Mouse (Mus musculus) hindbrain, embryonic 12.5 days (tissue): ENCODE data around the gene Etfrf1. TPM values are rescaled to one million over a fixed set of nuclear protein-coding genes. Genes with fewer than 3 reads are reported as not detected.

ENCODE experiments used
- ATAC-seq: fragments of 200-750 bp; cut with Nextera tagmentation; 2 replicates; pipeline ENCODE4 v1.8.0; 2017; ENCODE audit warnings: moderate TSS enrichment; ENCODE audit not compliant: low FRiP score
- H3K27ac ChIP-seq: fragments of 300-500 bp; sonication (generic); 2 replicates; pipeline ENCODE4 v1.5.1; 2016; ENCODE audit warnings: mild to moderate bottlenecking
- H3K27me3 ChIP-seq: fragments of 300-500 bp; sonication (generic); 2 replicates; pipeline ENCODE4 v1.6.1; 2016; ENCODE audit warnings: mild to moderate bottlenecking
- H3K36me3 ChIP-seq: fragments of 300-500 bp; sonication (generic); 2 replicates; pipeline ENCODE4 v1.6.1; 2016; ENCODE audit warnings: mild to moderate bottlenecking
- H3K4me1 ChIP-seq: fragments of 300-500 bp; sonication (generic); 2 replicates; pipeline ENCODE4 v1.6.1; 2016
- H3K4me2 ChIP-seq: fragments of 300-500 bp; sonication (generic); replicated peaks from 2 replicates; pipeline ENCODE4 v1.6.1; 2016; ENCODE audit warnings: mild to moderate bottlenecking
- H3K4me3 ChIP-seq: fragments of 300-500 bp; sonication (generic); 2 replicates; pipeline ENCODE4 v1.5.1; 2016; ENCODE audit warnings: mild to moderate bottlenecking
- H3K9ac ChIP-seq: fragments of 300-500 bp; sonication (generic); 2 replicates; pipeline ENCODE4 v1.6.1; 2016; ENCODE audit warnings: mild to moderate bottlenecking, moderate library complexity
- H3K9me3 ChIP-seq: fragments of 300-500 bp; sonication (generic); replicated peaks from 2 replicates; pipeline ENCODE4 v1.6.1; 2016; ENCODE audit warnings: mild to moderate bottlenecking
- WGBS: fragments of 180-500 bp; shearing (Covaris S2); methylation state at CpG from one replicate; pipeline ENCODE4 v1.1.7; 2016; 5-methylcytosine and 5-hydroxymethylcytosine counted together
- polyA plus RNA-seq: library from polyadenylated mRNA; unstranded; fragments of >200 nt; fragmentation: Nextera tagmentation; extraction: Ambion mirVana; gene quantifications from 2 replicates; pipeline ENCODE4 v1.2.1, GENCODE M21; 2016

The Etfrf1 gene
- polyA plus RNA-seq, 1 experiment from 2014 or later: 35.1 TPM

- Histone ChIP-seq H3K9me3 (no peaks in the 10 kb centered on the region), H3K9ac (no peak overlapping the region), H3K27me3 (no peaks in the 10 kb centered on the region), H3K4me3 (no peak overlapping the region), H3K4me1 (no peaks in the 10 kb centered on the region), H3K36me3 (no peaks in the 10 kb centered on the region), H3K27ac (no peak overlapping the region), H3K4me2 (no peak overlapping the region)
- no peak for ATAC-seq
- WGBS: 85% methylated on average over 7 of the region's 7 CpGs
Measured at GRCm38 (mm10) chr6:145262314-145262713, 51.4 kb downstream of the Etfrf1 start.

Other genes with a start within 250 kb of the Etfrf1 start
- gene Bcat1, start 134.9 kb upstream of the Etfrf1 start, polyA plus RNA-seq: 90.5 and 91.5 TPM in 2 replicates
- gene Lrmp, start 95.5 kb upstream of the Etfrf1 start, polyA plus RNA-seq: 0.86 and 1.4 TPM in 2 replicates
- 0.83 and 1.7 TPM in 2 replicates for gene Casc1, start 129 bp upstream of the Etfrf1 start, polyA plus RNA-seq
- 109 and 116 TPM in 2 replicates for gene Kras, start 39.1 kb downstream of the Etfrf1 start, polyA plus RNA-seq